Comparison of ENCODE assay signal across 8 mouse cellular contexts in genomic region chr19:38819427-38819802, GRCm38 (mm10). TPM values are rescaled to one million over a fixed set of nuclear protein-coding genes. Genes with fewer than 3 reads are reported as not detected.
DNase-seq lines count a peak whose midpoint lies in the region; ATAC-seq and TF ChIP-seq lines count a peak whose summit lies in the region.

No protein-coding gene starts in this region.

- peaks cover 10% of the 10 kb centered on the region for H3K36me3 ChIP-seq in C2C12 (ENCODE audit: control insufficient read depth, insufficient read depth)
- H3K36me3 ChIP-seq in forebrain, embryonic 13.5 days (ENCODE audit: poor library complexity, severe bottlenecking) = peaks cover 20% of the 10 kb centered on the region
- H3K36me3 ChIP-seq in liver, embryonic 15.5 days (replicated peaks) = peaks cover 19% of the 10 kb centered on the region

- no peak for TF ChIP-seq CTCF in C2C12 (IDR thresholded peaks at IDR 0.05; ENCODE audit: control insufficient read depth, insufficient read depth, insufficient read length)

- H3K27me3 ChIP-seq in C2C12 (ENCODE audit: control insufficient read depth, insufficient read depth, insufficient read length) = no peaks in the 10 kb centered on the region
- H3K27me3 ChIP-seq in forebrain, embryonic 13.5 days = no peaks in the 10 kb centered on the region
- H3K27me3 ChIP-seq in liver, embryonic 15.5 days = no peaks in the 10 kb centered on the region

- ATAC-seq in frontal cortex, adult (ENCODE audit: low TSS enrichment) = peak; percentile 74
- ATAC-seq in forebrain, embryonic 13.5 days = peak; percentile 69; the same call in 1 of the 2 replicates
- peak; percentile 61 for ATAC-seq in liver, embryonic 15.5 days (ENCODE audit: insufficient read depth)

- H3K4me1 ChIP-seq in forebrain, embryonic 13.5 days = peaks cover 15% of the 10 kb centered on the region
- H3K4me1 ChIP-seq in liver, embryonic 15.5 days (replicated peaks) = peaks cover 39% of the 10 kb centered on the region

- H3K4me2 ChIP-seq in forebrain, embryonic 13.5 days = peak overlapping the region; percentile 89
- H3K4me2 ChIP-seq in liver, embryonic 15.5 days = peak overlapping the region; percentile 92

- peak overlapping the region; percentile 63; the same call in 1 of the 2 replicates for H3K27ac ChIP-seq in forebrain, embryonic 13.5 days
- H3K27ac ChIP-seq in liver, embryonic 15.5 days (replicated peaks) = peak overlapping the region; percentile 94

- H3ac ChIP-seq in C2C12 (ENCODE audit: control insufficient read depth, insufficient read length, low read depth) = no peak overlapping the region

- H3K9ac ChIP-seq in forebrain, embryonic 13.5 days = peak overlapping the region; percentile 86
- peak overlapping the region; percentile 81 for H3K9ac ChIP-seq in liver, embryonic 15.5 days

- peaks cover 21% of the 10 kb centered on the region for H3K79me3 ChIP-seq in C2C12 (ENCODE audit: low read depth)

- peak overlapping the region; percentile 89 for H3K4me3 ChIP-seq in C2C12 (ENCODE audit: insufficient read depth, poor library complexity, severe bottlenecking)
- peak overlapping the region; percentile 87 for H3K4me3 ChIP-seq in forebrain, embryonic 13.5 days
- peak overlapping the region; percentile 86 for H3K4me3 ChIP-seq in liver, embryonic 15.5 days (replicated peaks)

- peaks cover 34% of the 10 kb centered on the region for H3K79me2 ChIP-seq in C2C12 (ENCODE audit: control insufficient read depth, insufficient read depth)

- 14% methylated on average over 16 of the region's 16 CpGs for WGBS in forebrain, embryonic 13.5 days
- WGBS in liver, embryonic 15.5 days (ENCODE audit: insufficient replicate concordance) = 6% methylated on average over 16 of the region's 16 CpGs

- H3K9me3 ChIP-seq in forebrain, embryonic 13.5 days (replicated peaks) = no peaks in the 10 kb centered on the region
- no peaks in the 10 kb centered on the region for H3K9me3 ChIP-seq in liver, embryonic 15.5 days (replicated peaks)

- no peak for DNase-seq in frontal cortex, postnatal 25 days (ENCODE audit: low spot score in 2 of 2)
- DNase-seq in B cell, adult 2 months = no peak
- DNase-seq in cerebellum, adult 8-10 months = no peak
- no peak for DNase-seq in frontal cortex, postnatal 14 days (ENCODE audit: low spot score in 2 of 2)

TF ChIP-seq in C2C12, 6 proteins besides CTCF, POLR2A, EP300 and RAD21:
- TF ChIP-seq CEBPB (IDR thresholded peaks at IDR 0.05; ENCODE audit: low read depth) = no peak
- TF ChIP-seq USF1 (IDR thresholded peaks at IDR 0.05; ENCODE audit: low read depth) = no peak
- no peak for TF ChIP-seq MAX (IDR thresholded peaks at IDR 0.05)
- TF ChIP-seq MYOG (IDR thresholded peaks at IDR 0.05; ENCODE audit: control insufficient read depth, extremely low read depth, insufficient read length) = no peak
- no peak for TF ChIP-seq FOSL1 (IDR thresholded peaks at IDR 0.05; ENCODE audit: insufficient read depth, low read length, poor library complexity, severe bottlenecking)
- no peak for TF ChIP-seq MYOD1 (IDR thresholded peaks at IDR 0.05; ENCODE audit: control insufficient read depth, insufficient read length, low read depth)

RNA-seq across cellular contexts. Expression of gene Noc3l, which starts 0.4 kb away (rescaled TPM):
- 4.4 TPM for polyA plus RNA-seq in C2C12 (2012; fragmentation: generic; extraction: Trizol)
- polyA plus RNA-seq in forebrain, embryonic 13.5 days (2015; fragmentation: Nextera tagmentation; extraction: Ambion mirVana) = 7.5 and 8.4 TPM in 2 replicates
- 3.1 and 3.2 TPM in 2 replicates for polyA plus RNA-seq in liver, embryonic 15.5 days (2015; fragmentation: Nextera tagmentation; extraction: Ambion mirVana)

RNA-seq across cellular contexts. Expression of gene Tbc1d12, which starts 17.0 kb away (rescaled TPM):
- 0.13 TPM for polyA plus RNA-seq in C2C12 (2012; fragmentation: generic; extraction: Trizol)
- 3.4 and 3.8 TPM in 2 replicates for polyA plus RNA-seq in forebrain, embryonic 13.5 days (2015; fragmentation: Nextera tagmentation; extraction: Ambion mirVana)
- 1.1 and 1.2 TPM in 2 replicates for polyA plus RNA-seq in liver, embryonic 15.5 days (2015; fragmentation: Nextera tagmentation; extraction: Ambion mirVana)
